Mouse (Mus musculus): ENCODE results near the gene Bckdhb. TPM values are rescaled to one million over a fixed set of nuclear protein-coding genes. Genes with fewer than 3 reads are reported as not detected.

Bckdhb gene
- 9.7 TPM for polyA plus RNA-seq (2017; shearing (Covaris generic))

DNA sequence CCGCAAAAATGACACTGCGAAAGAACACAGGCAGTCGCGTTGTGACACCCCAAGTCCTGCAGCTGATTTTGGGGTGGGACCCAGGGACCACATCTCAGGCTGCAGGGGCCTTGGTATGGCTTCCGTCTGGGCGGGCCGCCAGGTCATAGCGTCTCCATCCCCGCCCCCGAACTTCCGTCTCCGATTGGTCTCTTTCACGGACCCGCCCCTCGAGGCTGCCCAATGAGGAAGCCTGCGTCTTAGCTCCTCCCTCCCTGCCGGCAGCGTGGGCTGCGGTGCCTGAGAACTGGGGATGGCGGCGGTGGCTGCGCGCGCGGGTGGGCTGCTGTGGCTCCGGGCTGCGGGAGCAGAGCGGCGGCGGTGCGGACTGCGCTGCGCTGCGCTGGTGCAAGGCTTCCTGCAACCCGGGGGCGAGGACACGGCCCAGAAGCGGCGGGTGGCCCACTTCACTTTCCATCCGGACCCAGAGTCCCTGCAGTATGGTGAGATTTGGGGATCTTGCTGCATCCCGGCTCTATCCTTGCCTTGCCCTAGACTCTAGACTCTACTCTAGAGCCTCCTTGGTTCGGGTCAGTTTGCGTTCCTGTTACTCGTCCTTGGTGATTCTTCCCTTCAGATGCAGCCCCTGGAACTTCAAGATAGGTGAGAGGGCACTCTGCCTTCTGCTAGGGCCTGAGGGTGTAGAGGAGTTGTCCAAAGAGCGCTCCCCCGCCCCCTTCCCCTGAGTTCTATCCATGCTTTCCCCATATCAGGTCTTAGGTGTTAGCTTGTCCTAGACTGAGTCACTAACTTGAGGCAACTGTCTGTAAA is at the start of gene Bckdhb:
Gene Bckdhb (plus strand): TSS at position 268 of the 810 bp plus-strand sequence.

Other genes with a start within 250 kb of the Bckdhb start
- gene Elovl4, start 118.9 kb upstream of the Bckdhb start, polyA plus RNA-seq (2017; shearing (Covaris generic)), result 0.29 TPM
- gene Ttk, start 90.5 kb upstream of the Bckdhb start, polyA plus RNA-seq (2017; shearing (Covaris generic)), result 0.27 TPM